Mouse (Mus musculus): ENCODE measurements around the gene Arl2bp.

GRCm38 (mm10) chr8:94706732-94707395 is 40.5 kb downstream of the Arl2bp start:
- TF ChIP-seq POLR2A (IDR thresholded peaks at IDR 0.05; ENCODE audit: borderline replicate concordance, extremely low read depth, insufficient read depth, insufficient read length, poor library complexity, severe bottlenecking) (no peak), CTCF (IDR thresholded peaks at IDR 0.05; ENCODE audit: borderline replicate concordance, extremely low read depth, insufficient read depth, insufficient read length) (no peak)
